Mouse (Mus musculus) thymus, postnatal 14 days (tissue): Measurements from ENCODE around the gene N6amt1.
A peak's percentile ranks its signal among the peaks of the same experiment; 100 is the strongest.

Experiments
- DNase-seq: peaks from one replicate; pipeline ENCODE4 v3.0.0; 2021

Gene N6amt1

DNA sequence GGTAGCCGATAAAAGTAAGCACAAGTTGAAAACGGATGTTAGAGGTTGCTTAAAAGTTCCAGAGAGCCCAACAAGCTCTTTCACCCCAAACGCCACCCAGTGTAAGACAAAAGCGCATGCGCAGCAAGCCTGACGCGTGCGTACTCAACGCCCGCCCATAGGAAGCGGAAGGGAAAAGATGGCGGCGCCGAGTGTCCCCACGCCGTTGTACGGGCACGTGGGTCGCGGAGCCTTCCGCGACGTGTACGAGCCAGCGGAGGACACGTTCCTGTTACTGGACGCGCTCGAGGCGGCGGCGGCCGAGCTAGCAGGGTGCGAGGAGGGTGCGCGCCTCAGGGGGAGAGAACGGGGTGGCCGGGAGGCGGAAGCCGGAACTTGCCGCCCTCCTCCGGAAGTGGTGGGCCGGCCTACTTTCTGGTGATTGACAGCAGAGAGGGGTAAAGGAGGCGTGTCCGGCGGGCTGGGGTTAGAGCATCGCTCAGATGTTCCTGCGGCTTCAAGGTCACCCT, at the start of gene N6amt1:
Gene N6amt1 (plus strand): TSS at position 111 of the 509 bp plus-strand sequence.
- DNase-seq: peak; percentile 95

DNA sequence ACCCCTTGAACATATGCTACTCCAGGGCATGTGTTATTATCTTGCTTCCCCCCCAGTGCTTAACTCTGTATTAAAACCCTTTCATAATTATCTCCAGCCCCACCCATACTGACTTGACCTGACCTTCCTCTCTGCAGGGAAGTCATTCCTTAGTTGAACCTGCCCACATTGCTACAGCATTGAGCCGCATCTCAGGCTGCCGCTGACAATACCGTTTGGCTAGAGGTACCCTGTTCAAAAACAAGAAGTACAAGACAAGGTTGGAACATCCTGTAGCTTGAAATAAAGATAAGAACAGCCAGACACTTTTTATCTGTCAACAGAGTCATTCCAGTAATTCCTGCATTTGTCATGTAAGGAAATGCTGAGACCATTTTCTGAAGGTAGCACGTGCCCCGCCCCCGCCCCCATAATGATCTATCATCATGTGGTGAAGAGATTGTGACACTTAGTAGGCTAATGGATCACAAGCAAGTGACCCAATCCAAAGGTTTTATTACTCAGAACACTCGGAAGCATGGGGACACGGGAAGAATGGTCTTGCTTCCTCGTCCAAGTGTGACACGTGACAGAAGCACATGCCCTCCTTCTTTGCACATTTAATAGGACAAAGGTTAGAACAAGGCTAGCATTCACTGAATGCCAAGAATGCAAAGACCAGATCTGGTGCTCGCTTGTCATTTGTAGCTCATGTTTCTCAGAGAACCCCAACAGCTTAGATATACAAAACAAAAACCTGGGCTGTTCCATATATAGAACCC, 48.6 kb upstream of the N6amt1 start:
- no peak for DNase-seq

DNA sequence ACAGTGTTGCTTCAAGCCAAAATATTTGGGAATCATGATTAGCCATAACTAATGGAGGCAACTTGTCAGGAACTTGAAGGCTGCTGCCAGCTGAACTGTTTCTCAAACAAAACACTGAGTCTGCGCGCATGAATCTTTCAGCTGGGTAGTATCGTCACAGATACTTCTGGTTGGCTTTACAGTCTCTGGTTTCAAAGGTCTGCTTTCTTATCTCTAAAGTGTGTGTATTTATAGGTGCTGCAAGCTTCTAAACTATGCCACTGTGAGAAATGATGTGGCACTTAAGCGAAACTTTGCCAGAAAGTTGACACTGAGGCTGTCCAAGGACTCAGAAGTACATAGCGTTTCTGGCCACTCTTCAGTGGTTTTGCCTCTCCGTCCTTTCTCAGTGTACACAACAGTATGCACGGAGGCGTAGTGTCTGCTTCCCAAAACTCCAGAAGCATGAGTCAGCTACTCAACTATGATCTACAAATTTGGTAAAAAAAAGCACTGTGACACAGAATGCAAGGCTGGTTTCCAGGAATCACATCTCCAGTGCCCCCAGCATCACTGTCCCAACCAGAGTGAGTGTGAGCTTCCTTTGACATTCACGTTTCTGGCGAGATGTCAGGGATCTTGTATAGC, 46.8 kb upstream of the N6amt1 start:
- DNase-seq: no peak

DNA sequence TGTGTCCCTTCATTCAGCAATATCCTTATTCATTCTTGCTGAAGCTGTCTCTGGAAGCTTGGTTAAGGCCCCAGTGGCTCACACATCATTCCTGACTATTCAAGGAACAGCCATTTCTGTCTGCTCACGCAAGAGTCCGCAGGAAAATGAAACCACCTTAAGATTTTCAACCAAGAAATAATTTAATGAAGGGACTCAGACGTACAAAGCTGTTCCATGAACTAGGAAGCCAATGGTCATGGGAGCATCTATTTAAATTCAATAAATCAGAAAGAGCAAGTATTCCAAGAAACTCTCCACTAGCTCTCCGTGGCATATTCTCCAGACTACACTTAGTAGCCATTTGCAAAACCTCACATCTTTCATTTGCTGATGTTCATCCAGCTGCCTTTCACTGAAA, 43.3 kb upstream of the N6amt1 start:
- DNase-seq: no peak

DNA sequence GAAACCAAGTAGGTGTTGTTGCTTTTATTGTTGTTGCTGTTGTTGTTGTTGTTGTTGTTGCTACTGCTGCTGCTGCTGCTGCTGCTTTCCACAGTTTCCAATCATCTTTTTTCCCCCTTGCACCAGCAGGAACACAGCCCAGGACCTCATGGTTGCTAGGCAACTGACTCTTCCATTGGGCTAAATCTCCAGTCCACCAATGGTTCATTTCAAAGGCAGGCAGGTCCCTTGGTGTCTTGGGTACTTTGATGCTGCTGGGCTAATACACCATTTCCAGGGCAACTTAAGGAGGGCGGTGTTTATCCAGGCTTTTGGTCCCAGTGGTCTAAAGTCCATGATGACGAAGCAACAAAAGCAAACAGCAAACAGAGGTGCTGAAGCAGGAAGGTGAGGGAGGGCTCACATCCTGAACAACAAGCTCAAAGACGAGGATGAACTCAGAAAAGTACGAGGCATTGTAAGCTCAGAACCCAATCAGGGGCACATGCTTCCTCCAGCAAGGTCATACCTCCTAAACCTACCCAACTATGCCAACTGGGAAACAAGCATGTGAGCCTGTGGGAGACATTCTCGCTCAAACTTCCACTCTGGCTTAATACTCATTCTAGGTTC, 35.7 kb upstream of the N6amt1 start:
- DNase-seq: no peak

DNA sequence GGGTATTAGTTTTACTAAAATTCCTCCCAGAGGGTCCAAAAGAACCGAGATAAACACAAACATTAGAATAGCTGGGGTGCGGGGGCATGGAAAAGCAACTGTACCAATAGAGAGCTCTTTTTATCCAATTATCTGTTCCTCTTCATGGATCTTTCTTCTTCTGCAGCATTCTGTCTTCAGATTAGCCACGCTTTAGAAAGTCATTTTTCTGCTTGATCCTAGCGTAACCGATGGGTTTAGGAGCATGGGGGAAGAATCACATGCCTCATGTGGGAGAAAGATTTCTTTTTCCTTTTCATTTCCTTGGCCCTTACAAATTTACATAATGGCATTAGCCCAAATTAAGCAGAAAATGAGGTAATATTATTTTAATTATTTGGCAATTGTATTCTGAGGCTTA, 35.0 kb upstream of the N6amt1 start:
- no peak for DNase-seq

DNA sequence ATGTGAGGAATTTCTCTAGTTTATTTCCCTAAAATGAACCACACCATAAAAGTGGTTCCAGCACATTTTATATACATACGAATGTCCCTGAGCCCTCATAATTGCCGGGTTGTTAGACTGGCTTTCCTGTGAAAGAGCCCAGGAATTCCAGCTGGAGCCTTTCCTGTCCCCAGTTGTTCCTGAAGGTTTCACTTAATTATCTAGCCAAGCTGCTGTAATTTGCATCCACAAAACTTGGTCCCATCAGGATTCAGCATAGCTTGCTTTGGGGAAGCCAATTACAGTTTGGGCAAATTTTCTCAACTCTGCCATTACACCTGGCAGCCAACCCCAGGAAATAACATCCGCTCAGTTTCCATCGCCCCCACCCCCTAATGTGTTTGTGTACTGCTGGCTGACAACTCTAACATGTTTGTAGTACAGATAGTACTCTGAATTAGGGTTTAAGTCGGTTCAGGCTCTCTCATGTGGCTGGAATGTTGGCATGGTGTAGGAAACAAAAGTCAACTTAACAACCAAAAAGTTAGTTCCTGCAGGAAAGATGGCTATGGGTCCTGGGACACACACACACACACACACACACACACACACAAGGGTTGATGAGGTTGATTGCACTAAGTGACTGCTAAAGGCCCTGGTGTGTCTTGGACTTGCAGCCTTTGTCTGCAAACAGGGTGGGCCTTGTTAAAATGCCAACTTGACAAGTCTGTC, 34.3 kb upstream of the N6amt1 start:
- DNase-seq: no peak

DNA sequence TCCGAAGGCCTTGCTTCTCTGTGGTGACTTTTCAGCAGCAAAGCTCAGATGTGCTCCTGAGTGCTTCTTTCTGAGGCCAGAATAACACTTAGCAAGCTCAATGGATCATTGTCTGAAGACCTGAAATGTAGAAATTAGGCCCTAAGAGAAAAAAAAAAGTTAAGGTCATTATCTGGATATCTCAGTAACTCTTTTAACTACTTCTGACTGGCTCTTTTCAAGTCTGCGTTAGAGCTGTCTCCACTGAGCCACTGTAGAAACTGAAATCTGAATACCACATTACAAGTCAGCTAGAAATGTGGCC, 33.8 kb upstream of the N6amt1 start:
- DNase-seq: no peak

DNA sequence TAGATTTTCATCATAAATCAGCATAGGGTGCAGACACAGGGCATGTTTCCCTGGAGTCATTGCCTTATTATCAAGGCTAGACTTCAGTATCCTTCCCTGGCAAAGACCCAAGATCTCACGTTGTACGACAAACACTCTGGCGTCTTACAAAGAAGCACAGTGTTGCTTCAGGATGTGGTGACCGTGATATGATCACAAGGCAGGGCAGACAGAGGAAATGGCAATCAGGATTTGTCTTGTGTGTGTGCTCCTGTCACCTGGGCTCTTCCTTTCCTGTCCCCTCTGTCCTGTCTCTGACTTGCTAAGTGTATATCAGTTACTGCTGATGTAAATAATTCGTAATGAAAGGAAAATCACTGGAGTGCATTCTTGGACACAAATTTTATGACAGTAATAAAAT, 29.4 kb upstream of the N6amt1 start:
- peak; percentile 12 for DNase-seq

DNA sequence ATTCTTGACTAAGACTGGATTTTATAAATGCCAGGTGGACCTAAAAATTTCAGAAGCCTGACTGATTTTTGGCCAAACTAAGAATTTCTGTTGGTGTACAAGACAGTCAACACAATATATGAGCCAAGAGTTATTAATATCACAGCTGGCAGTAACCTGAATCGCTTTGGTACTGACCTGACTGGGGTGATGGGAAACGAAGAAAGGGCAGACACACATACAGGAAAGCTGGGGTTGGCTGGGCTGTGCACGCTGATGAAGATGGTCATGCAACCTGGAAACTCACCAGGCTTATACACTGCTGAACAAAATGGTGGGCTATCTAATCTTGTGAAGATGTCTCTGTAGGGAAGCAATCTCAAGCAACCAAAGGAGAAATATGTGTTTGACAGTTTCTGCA, 24.0 kb upstream of the N6amt1 start:
- DNase-seq: no peak

DNA sequence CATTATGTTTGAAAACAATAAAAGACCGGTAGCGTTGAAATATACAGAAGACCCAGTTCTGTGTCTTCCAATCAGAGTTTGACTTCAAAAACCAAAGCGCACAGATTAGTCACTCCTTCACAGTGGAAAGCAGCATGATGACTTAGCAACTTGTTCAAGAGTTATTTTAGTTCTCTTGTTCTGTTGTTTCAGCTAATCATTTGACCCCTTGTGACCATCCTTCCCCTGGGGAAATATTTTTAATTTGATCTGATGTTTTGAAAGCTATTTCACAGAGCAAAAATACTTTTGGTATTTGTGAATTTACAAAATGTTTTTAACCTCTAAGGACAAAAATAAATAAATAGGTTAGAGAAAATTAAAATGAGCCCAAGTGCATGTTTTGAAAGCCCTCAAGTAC, 19.2 kb upstream of the N6amt1 start:
- no peak for DNase-seq

DNA sequence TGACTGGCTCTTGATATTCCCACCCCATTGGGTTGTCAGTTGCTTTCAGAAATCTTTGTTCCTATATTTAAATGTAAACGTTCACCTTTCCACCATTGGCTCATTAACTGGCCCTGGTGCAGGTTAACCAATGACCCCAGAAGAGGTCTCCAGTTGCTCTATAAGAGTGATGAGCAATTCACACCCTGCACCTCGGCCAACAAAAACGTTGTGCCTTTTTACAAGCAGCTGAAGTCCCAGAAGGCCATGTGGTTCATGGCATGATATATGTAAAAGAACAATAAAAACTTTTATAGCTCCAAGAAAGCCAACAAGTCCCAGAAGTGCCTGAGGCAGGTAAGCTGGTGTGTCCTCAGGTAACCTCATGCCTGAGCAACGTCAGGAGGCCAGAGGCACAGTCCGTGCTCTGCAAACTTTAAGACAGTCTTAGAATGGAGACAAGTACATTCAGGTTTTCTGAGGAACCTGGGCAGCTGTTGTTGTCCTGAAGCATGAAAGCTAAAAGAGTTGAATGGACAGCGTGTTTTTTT, 12.9 kb upstream of the N6amt1 start:
- DNase-seq: no peak

DNA sequence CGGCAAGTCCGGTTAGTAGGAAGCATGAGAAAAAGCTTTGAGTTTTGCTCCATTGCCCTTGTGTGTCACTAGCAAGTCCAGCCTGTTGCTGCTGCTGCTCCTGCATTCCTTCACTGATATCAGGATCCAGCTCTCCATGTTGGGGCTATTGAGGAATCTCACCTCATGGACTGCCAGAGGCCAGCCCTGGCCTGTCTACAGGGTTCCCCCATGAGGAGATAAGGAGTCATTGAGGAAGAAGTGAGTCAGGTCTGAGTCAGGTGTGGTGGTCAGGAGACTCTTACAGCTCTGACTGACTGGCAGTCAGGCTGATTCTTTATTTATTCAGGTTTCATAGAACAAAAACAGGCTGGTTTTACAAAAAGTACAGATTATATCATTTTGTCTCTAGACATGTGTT, 5.9 kb upstream of the N6amt1 start:
- no peak for DNase-seq

DNA sequence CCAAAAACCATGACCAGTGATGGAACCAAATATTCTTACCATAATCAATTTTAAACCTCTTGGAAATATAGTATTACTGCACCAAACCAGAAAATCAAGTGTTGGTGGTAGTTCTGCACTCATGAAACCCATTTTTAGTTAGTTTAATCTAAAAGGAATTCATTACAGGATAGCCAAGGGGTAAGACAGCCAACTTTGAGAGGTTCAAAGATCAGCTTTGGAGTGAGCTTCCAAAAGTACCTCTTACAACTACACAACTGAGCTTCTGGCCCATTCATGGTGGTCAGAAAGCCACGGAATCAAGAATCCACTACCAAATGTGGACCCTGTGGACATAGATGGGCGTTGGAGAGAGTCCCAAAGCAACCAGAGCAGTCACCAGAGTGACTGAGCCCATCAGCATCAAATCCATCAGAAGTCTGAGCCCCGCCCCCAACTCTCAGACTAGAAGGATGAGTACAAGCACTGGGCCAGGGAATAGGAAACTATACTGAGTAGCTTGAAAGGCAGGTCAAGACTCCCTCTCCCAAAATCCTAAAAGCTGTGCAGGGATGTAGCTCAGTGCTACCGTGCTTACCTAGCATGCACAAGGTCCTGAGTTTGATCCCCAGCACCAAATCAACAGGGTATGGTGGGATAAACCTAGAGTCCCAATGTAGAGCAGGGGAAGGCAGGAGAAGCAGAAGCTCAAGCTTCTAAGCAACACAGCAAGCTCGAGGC, 2.4 kb upstream of the N6amt1 start:
- DNase-seq: no peak

DNA sequence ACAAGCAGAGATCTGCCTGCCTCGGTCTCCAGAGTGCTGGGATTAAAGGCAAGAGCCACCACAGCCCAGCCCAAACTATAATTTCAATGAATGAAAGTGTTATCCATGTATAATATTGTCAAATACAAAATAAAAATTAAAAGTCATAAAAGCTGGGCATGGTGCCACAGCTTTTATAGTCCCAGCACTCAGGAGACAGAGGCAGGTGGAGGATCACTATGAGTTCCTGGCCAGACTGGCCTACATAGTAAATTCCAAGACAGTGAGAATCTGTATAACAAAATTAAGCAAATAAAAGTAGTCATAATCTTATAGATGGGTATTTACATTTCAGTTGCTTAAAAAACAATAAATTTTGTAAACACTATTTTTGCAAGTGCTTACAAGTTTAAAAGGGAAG, 380 bp upstream of the N6amt1 start:
- DNase-seq: peak; percentile 4

DNA sequence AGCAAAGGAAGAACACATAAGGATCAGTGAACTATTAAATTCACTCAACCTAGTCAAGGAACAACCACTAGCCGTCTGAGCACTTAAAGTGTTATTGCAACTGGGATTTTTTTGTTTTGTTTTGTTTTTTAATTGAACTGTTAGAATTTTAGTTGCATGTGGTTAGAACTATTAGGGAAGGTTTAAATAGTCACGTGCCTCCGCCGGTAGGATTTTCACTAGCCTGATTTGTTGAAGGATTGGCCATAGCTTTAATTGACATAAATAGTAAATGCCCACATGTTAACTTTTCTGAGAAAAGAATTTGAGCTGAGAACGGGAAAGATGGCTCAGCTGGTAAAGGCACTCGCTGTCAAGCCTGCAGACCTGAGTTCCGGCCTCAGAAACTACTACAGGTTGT, 763 bp downstream of the N6amt1 start:
- no peak for DNase-seq

DNA sequence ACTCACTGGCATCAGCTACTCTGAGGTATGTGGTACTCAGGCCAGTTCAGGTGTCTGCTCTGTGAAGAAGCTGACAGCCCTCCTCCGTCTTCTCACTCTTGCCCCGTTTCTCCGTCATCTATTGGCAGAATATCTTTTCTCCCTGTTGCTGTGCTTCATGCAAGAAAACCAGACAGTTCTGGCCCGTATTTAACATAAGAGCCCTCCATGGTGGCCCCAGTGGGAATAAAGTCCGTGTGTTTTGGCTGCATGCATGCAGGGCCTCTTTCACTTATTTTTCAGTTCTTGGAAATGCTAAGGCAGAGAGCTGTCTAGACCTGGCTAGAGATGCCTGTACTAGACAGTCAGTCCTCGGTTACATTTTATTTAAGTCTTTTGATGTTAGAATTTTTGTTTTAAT, 6.1 kb downstream of the N6amt1 start:
- no peak for DNase-seq

DNA sequence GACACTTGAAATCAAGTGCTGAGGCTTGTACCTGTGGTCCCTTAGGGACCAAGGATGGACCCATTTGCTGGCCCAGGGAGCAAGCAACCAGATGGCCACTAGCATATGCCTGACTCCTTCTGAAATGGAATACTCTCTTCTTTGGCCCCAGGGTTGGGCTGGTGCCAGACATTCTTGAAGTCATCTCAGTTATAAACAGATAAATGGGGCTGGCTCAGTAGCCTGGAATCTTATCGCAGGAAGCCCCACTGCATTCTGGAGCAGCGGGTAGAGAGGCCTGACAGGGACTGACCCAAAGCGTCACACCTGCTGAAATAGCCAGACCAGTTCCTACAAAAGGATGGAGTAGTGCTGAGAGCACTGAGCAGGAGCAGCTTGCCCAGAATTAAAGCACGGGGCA, 10.2 kb downstream of the N6amt1 start:
- no peak for DNase-seq

DNA sequence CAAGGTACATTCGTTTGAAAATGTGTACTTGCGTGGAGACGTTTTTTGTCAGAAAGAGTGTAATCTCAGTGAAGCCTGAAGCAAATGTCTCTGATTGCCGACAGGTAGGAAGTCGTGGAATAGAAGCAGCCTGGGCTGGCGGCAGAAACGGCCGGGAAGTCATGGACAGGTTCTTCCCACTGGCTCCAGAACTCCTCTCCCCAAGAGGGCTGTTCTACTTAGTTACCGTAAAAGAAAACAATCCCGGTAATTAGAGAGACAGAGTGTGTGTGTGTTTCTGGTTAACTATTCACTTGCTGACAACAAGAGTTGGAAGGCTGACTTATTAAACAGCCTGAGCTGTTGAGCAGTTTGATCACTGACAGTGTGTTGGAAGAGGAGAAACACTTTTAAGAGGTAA, 12.1 kb downstream of the N6amt1 start:
- no peak for DNase-seq

DNA sequence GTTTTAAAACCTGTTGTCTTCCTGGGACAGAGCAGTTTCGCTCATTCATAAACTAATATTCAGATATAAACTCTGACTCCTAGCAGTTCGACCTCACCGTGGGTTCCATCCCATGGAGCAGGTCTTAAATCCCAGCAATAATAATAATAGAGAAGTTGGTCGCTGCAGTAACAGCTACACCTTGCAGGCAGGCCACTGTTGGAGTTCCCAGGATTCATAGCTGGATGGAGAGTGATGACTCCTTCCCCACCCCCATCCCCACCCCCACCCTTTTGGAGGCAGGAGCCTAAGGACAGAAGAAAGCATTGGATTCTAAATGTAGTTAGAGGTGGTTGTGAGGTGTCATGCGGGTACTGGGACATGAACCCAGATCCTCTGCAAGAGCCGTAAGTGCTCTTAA, 12.5 kb downstream of the N6amt1 start:
- DNase-seq: no peak

DNA sequence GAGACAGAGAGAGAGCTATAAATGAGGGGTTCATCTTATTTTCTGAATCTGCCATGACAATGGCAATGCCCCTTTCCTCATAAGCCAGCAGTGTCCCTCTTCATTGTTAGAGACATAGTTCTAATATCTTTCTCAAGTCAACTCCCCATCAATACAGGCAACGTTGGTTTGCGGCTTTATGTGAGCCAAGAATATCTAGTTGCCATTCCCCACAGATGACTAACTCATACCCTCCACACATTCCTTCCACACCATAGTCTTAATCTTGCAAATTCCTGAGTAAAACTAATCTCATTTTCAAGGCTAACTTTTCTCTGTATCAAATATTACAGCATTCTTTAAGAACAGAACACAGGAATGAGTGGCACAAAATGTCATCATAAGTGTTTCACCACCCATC, 29.0 kb downstream of the N6amt1 start:
- no peak for DNase-seq

DNA sequence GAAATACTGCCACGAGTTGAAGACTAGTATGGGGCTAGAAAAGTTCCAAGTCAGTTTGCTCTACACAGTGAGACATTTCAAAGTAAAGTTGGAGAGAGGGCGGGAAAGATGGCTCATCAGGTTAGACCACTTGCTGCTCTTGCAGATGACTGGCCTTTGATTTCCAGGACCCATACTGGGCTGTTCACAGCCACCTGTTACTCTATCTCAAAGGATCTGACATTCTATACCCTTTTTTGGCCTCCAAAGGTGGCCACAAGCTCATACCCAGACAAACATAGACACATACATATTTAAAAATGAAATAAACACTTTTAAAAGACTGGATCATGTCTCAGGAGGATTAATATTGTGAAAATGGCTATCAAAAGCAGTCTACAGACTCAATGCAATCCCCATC, 30.4 kb downstream of the N6amt1 start:
- no peak for DNase-seq

DNA sequence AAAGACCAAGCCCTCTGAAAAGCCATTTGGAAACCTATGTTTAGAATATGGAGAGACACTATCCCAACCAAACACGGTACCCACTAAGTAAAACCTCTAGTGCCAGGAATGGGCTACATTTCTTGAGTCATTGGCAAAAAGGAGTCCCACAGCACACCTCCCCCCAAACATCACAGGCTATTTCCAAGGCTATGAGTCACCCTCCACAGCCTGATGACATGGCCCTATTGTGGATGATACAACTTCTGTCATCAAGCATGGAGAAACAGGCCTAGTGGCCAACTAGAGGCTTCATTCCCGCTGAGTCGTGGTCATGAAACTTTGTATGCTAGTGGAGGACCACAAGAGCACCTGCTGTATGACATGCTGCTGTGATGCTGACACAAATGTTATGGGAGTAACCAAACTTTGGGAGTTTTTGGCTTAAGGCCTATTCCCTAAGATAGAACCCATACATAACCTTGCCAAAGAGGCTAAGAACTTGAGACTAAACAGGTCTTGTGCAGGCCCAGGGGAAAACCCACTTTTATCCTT, 33.5 kb downstream of the N6amt1 start:
- DNase-seq: no peak
